Mouse (Mus musculus): ENCODE measurements around the gene Tle6. TPM values are rescaled to one million over a fixed set of nuclear protein-coding genes. Genes with fewer than 3 reads are reported as not detected.

Tle6 gene
- polyA plus RNA-seq, 1 experiment from 2014 or later: 24.1 TPM

GRCm38 (mm10) chr10:81575208-81575631 lies 25.7 kb downstream of the Tle6 start:
- 0% methylated on average over 26 of the region's 30 CpGs for WGBS
- peak overlapping the region; percentile 55 for H3K4me3 ChIP-seq (ENCODE audit: low read depth, low read length)
- H3K9me3 ChIP-seq (ENCODE audit: low read depth, low read length): no peaks in the 10 kb centered on the region
- TF ChIP-seq CTCF (IDR thresholded peaks at IDR 0.05; ENCODE audit: low read depth): no peak
- H3K27me3 ChIP-seq (ENCODE audit: insufficient read depth, low read length): peaks cover 13% of the 10 kb centered on the region; the same call in 1 of the 2 replicates
- DNase-seq (peak; percentile 76), ATAC-seq (ENCODE audit: insufficient read depth) (peak; percentile 7; the same call in 1 of the 2 replicates)
- H3K27ac ChIP-seq (ENCODE audit: low read depth): peak overlapping the region; percentile 50; the same call in 1 of the 2 replicates
- H3K9ac ChIP-seq: peak overlapping the region; percentile 65
- H3K4me2 ChIP-seq: peak overlapping the region; percentile 86
- H3K4me1 ChIP-seq (ENCODE audit: insufficient read depth): peaks cover 45% of the 10 kb centered on the region
- peaks cover 3% of the 10 kb centered on the region; the same call in 1 of the 2 replicates for H3K36me3 ChIP-seq (ENCODE audit: insufficient read depth)

- no peak for ATAC-seq (ENCODE audit: insufficient read depth)
- peak within 1 kb of the TSS; percentile 65 for H3K9ac ChIP-seq
- H3K27ac ChIP-seq (ENCODE audit: low read depth): peak within 1 kb of the TSS; percentile 50; the same call in 1 of the 2 replicates
- peaks cover 53% of the 10 kb centered on the region for H3K4me1 ChIP-seq (ENCODE audit: insufficient read depth)
- 0 out of 2 replicates have a peak, but pooled peaks have one; percentile 6 for TF ChIP-seq CTCF (IDR thresholded peaks at IDR 0.05; ENCODE audit: low read depth)
- H3K4me2 ChIP-seq: peak within 1 kb of the TSS; percentile 86
- no peaks in the 10 kb centered on the region for H3K36me3 ChIP-seq (ENCODE audit: insufficient read depth)
- DNase-seq: peak; percentile 31
- peak within 1 kb of the TSS; percentile 55 for H3K4me3 ChIP-seq (ENCODE audit: low read depth, low read length)
- H3K9me3 ChIP-seq (ENCODE audit: low read depth, low read length): no peaks in the 10 kb centered on the region
- H3K27me3 ChIP-seq (ENCODE audit: insufficient read depth, low read length): peaks cover 13% of the 10 kb centered on the region; the same call in 1 of the 2 replicates
- WGBS: 21% methylated on average over 10 of the region's 10 CpGs
Observed at GRCm38 (mm10) chr10:81574081-81575056, 26.5 kb downstream of the Tle6 start, which contains the start of gene Tle2. Tle2 (plus strand) TSS chr10:81574561.

GRCm38 (mm10) chr10:81572975-81573374 lies 27.9 kb downstream of the Tle6 start:
- H3K4me1 ChIP-seq (ENCODE audit: insufficient read depth): peaks cover 65% of the 10 kb centered on the region
- ATAC-seq (ENCODE audit: insufficient read depth) (no peak), DNase-seq (peak; percentile 67)
- TF ChIP-seq CTCF (IDR thresholded peaks at IDR 0.05; ENCODE audit: low read depth): no peak
- 8% methylated on average over 9 of the region's 9 CpGs for WGBS
- H3K27ac ChIP-seq (ENCODE audit: low read depth): peak overlapping the region; percentile 79
- peak overlapping the region; percentile 76 for H3K4me2 ChIP-seq
- no peak overlapping the region for H3K9ac ChIP-seq
- peaks cover 13% of the 10 kb centered on the region; the same call in 1 of the 2 replicates for H3K27me3 ChIP-seq (ENCODE audit: insufficient read depth, low read length)
- H3K36me3 ChIP-seq (ENCODE audit: insufficient read depth): no peaks in the 10 kb centered on the region
- H3K9me3 ChIP-seq (ENCODE audit: low read depth, low read length): no peaks in the 10 kb centered on the region
- H3K4me3 ChIP-seq (ENCODE audit: low read depth, low read length): no peak overlapping the region

DNA sequence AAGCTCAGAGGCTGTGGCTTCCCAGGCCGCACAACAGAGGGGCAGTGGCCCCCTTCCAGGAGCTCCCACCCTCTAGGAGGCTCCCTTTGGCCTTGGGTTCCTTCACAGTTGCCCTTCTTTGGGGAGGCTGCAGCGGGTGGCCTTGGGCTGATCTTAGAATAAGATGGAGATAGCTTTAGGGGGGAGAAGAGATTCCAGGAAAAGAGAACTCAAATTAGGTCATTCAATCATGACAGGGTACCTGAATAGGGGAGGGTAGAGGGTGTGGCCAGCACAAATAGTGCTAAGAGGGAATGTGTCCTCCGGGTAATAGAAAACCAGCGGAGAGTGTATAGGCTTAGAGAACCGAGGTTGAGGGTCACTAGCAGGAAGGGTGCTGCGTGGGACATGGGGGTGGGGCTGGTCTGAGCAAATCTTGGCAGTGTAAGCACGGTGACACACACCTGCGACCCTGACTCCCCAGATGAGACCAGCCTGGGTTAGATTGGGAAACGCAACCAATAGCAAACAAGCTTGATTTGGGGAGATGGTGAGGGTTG lies 28.7 kb downstream of the Tle6 start:
- no peaks in the 10 kb centered on the region for H3K9me3 ChIP-seq (ENCODE audit: low read depth, low read length)
- peaks cover 13% of the 10 kb centered on the region; the same call in 1 of the 2 replicates for H3K27me3 ChIP-seq (ENCODE audit: insufficient read depth, low read length)
- ATAC-seq (ENCODE audit: insufficient read depth) (0 out of 2 replicates have a peak, but pooled peaks have one; percentile 0), DNase-seq (no peak)
- TF ChIP-seq CTCF (IDR thresholded peaks at IDR 0.05; ENCODE audit: low read depth): no peak
- peak overlapping the region; percentile 21; the same call in 1 of the 2 replicates for H3K9ac ChIP-seq
- H3K27ac ChIP-seq (ENCODE audit: low read depth): peak overlapping the region; percentile 79
- peaks cover 65% of the 10 kb centered on the region for H3K4me1 ChIP-seq (ENCODE audit: insufficient read depth)
- peaks cover under 1% of the 10 kb centered on the region; the same call in 1 of the 2 replicates for H3K36me3 ChIP-seq (ENCODE audit: insufficient read depth)
- peak overlapping the region; percentile 40 for H3K4me3 ChIP-seq (ENCODE audit: low read depth, low read length)
- peak overlapping the region; percentile 76 for H3K4me2 ChIP-seq
- WGBS: 11% methylated on average over 9 of the region's 9 CpGs

DNA sequence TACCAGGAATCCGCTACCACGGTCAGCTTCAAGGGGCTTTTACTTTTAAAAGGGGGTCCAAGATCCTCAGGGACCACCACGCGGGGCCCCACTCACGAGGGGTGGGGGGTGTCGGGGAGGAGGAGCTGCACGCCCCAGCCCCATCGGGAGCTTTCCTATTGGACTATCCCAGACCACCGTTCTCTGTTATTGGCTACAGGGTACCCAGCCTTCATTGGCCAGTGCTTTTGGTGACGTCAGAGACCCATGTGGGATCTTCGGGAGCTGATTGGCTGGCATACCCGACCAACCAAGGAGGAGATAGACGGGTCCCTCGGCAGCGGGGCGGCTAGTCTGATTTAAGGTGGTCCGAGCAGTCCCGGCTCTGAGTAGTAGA lies 29.4 kb downstream of the Tle6 start:
- WGBS: under 1% methylated on average over 18 of the region's 18 CpGs
- peak overlapping the region; percentile 95 for H3K27ac ChIP-seq (ENCODE audit: low read depth)

GRCm38 (mm10) chr10:81570831-81571500 lies 29.9 kb downstream of the Tle6 start:
- Histone ChIP-seq H3K9me3 (ENCODE audit: low read depth, low read length) (no peaks in the 10 kb centered on the region), H3K4me2 (peak overlapping the region; percentile 76), H3K36me3 (ENCODE audit: insufficient read depth) (peaks cover 13% of the 10 kb centered on the region), H3K27ac (ENCODE audit: low read depth) (peak overlapping the region; percentile 95), H3K4me1 (ENCODE audit: insufficient read depth) (peaks cover 61% of the 10 kb centered on the region), H3K9ac (peak overlapping the region; percentile 33), H3K4me3 (ENCODE audit: low read depth, low read length) (peak overlapping the region; percentile 40), H3K27me3 (ENCODE audit: insufficient read depth, low read length) (peaks cover 8% of the 10 kb centered on the region; the same call in 1 of the 2 replicates)
- under 1% methylated on average over 34 of the region's 34 CpGs for WGBS
- ATAC-seq (ENCODE audit: insufficient read depth): peak; percentile 65
- peak; percentile 99 for DNase-seq
- peak; percentile 9; the same call in 1 of the 2 replicates for TF ChIP-seq CTCF (IDR thresholded peaks at IDR 0.05; ENCODE audit: low read depth)

More for the DNA sequence above, 29.4 kb downstream of the Tle6 start:
- peak overlapping the region; percentile 76 for H3K4me2 ChIP-seq
- ATAC-seq (ENCODE audit: insufficient read depth) (peak; percentile 90), DNase-seq (peak; percentile 100)
- H3K36me3 ChIP-seq (ENCODE audit: insufficient read depth): peaks cover 8% of the 10 kb centered on the region
- peaks cover 65% of the 10 kb centered on the region for H3K4me1 ChIP-seq (ENCODE audit: insufficient read depth)
- H3K27me3 ChIP-seq (ENCODE audit: insufficient read depth, low read length): peaks cover 13% of the 10 kb centered on the region; the same call in 1 of the 2 replicates
- TF ChIP-seq CTCF (IDR thresholded peaks at IDR 0.05; ENCODE audit: low read depth): no peak
- H3K9ac ChIP-seq: peak overlapping the region; percentile 33; the same call in 1 of the 2 replicates
- H3K4me3 ChIP-seq (ENCODE audit: low read depth, low read length): peak overlapping the region; percentile 40
- H3K9me3 ChIP-seq (ENCODE audit: low read depth, low read length): no peaks in the 10 kb centered on the region

All from lung, embryonic 14.5 days (tissue).